Mouse (Mus musculus): ENCODE measurements around the gene Hmgcr. TPM values are rescaled to one million over a fixed set of nuclear protein-coding genes. Genes with fewer than 3 reads are reported as not detected.

Hmgcr gene
- polyA plus RNA-seq, 1 experiment from 2014 or later: 61.9 TPM

DNA sequence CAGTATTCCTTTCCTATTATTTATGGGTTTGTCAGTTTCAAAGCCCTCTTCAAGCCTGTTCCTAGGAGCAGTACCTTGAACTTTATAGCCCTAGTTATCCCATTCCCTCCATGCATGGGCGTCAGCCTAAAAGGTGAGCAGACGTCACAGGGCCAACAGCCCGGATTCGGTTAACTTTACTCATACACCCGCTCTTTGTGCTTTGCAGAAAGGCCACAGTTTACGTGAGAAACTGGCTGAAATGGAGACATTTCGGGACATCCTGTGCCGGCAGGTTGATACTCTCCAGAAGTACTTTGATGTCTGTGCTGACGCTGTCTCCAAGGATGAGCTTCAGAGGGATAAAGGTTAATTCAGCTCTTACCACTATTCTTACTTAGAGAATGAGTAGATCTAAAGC lies 71.6 kb downstream of the Hmgcr start:
- 89% methylated on average over 9 of the region's 9 CpGs for WGBS (ENCODE audit: insufficient replicate concordance)
- no peak for ATAC-seq (ENCODE audit: low read depth)
- no peaks in the 10 kb centered on the region for H3K9me3 ChIP-seq (replicated peaks)
- no peak overlapping the region for H3K9ac ChIP-seq
- DNase-seq: no peak
- H3K4me1 ChIP-seq (replicated peaks): peaks cover 3% of the 10 kb centered on the region
- no peak overlapping the region for H3K27ac ChIP-seq
- no peak overlapping the region for H3K4me2 ChIP-seq
- H3K4me3 ChIP-seq (replicated peaks): no peak overlapping the region
- H3K36me3 ChIP-seq: peaks cover 8% of the 10 kb centered on the region
- H3K27me3 ChIP-seq: no peaks in the 10 kb centered on the region

Other genes with a start within 250 kb of the Hmgcr start
- gene Ankdd1b, start 199.7 kb downstream of the Hmgcr start, polyA plus RNA-seq (2015; fragmentation: Nextera tagmentation; extraction: Ambion mirVana): not detected in 2 replicates
- not detected in 2 replicates for gene Gm17622, start 180.2 kb downstream of the Hmgcr start, polyA plus RNA-seq (2015; fragmentation: Nextera tagmentation; extraction: Ambion mirVana)
- gene Polk, start 128.4 kb downstream of the Hmgcr start, polyA plus RNA-seq (2015; fragmentation: Nextera tagmentation; extraction: Ambion mirVana): 3.4 and 4.9 TPM in 2 replicates
- 4.3 and 5.6 TPM in 2 replicates for gene Col4a3bp, start 128.3 kb downstream of the Hmgcr start, polyA plus RNA-seq (2015; fragmentation: Nextera tagmentation; extraction: Ambion mirVana)
- gene Ankrd31, start 77.3 kb upstream of the Hmgcr start, polyA plus RNA-seq (2015; fragmentation: Nextera tagmentation; extraction: Ambion mirVana): 0.12 TPM in 1 of 2 replicates, not detected in the other

All from liver, embryonic 13.5 days (tissue).